Mouse (Mus musculus): Measurements from ENCODE around the gene Osr1.

Gene Osr1

DNA sequence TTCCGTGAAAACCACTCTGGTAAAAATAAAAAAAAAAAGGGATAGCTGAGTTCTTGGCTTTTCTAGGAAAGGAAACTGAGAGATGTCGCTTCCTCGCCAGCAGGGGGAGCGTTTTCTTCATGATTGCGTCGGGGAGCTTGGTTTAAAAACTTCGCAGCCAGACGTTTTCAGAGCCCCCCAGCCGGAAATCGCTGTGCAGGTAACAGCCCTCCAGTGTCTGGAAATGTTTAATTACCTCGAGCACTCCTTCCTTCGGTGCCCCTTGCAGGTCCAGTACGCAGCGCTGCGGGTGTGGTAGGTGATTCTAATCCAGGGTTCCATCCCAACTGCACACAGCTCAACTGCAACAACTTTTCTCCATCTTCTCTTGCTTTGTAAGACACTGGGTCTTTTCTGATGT is at the start of gene Osr1:
Gene Osr1, plus strand, starts transcription at position 146 of the 400 bp plus-strand sequence.
- in situ Hi-C loops (cut with MboI; ENCODE audit: low sequenced_read_pairs): loop anchor here (25.0 kb wide), 1 partner anchor 867 kb away; no protein-coding TSS in a partner anchor

DNA sequence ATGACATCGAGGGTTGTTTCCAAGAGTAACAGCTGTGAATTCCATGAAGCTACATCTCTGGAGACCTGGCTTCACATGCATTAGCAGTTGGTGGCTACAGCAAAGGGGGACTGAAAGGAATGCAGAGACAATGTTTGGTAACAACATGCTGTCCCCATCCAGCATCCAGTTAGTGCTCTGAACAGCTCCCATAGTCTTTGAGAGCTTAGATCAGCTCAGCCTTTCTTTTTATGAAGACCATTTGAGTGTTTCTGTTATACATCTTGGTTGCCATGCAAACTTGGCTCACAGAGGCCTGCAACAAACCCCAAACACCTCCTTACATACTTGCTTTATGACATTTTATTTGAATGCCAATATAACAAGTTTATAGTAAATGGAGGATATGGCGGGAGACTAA is 19.6 kb upstream of the Osr1 start:
- in situ Hi-C loops (cut with MboI; ENCODE audit: low sequenced_read_pairs): loop anchor here (25.0 kb wide), 1 partner anchor 887 kb away; no protein-coding TSS in a partner anchor

DNA sequence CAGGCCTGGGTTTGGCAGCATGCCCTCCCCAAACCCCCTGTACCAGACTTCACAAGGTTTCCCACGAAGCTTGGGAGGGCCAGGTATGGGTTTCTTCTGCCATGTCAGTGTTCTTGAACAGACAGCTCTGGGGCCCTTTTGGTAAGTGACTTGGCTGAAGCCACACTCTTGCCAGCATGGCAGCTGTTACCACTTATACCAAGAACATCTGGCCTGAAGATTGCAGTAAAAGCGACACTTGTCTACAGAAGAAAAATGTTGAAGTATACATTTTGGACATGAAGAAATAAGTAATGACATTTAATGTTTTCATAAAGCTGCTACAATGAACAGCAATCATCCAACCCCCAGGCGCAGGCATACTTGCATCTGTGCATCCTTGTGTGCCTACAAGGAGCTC is 5.0 kb upstream of the Osr1 start:
- in situ Hi-C loops (cut with MboI; ENCODE audit: low sequenced_read_pairs): loop anchor here (25.0 kb wide), 1 partner anchor 872 kb away; no protein-coding TSS in a partner anchor

DNA sequence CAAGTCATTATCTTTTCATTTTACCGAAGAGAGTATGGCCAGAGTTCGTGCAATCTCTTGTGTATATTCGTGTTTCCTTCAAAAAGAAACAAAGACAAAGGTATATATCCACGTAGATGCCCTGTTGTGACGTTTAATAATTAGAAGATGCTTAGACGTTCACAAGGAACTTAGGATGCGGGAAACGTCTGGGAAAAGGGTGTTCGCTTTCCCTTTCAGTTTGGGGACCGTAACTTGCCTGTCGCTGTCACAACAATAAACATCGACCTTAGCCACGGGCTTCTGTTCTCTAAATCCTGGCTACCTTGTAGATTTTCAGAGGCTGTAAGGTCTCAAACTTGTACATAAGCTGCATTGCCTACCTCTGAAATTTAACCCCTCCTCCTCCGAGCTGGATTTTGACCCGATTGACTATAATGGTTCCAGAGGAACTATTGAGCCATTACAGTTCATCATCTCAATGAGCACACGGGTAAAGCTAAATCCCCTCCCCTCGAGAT is 630 bp downstream of the Osr1 start:
- in situ Hi-C loops (cut with MboI; ENCODE audit: low sequenced_read_pairs): loop anchor here (25.0 kb wide), 1 partner anchor 867 kb away; no protein-coding TSS in a partner anchor

DNA sequence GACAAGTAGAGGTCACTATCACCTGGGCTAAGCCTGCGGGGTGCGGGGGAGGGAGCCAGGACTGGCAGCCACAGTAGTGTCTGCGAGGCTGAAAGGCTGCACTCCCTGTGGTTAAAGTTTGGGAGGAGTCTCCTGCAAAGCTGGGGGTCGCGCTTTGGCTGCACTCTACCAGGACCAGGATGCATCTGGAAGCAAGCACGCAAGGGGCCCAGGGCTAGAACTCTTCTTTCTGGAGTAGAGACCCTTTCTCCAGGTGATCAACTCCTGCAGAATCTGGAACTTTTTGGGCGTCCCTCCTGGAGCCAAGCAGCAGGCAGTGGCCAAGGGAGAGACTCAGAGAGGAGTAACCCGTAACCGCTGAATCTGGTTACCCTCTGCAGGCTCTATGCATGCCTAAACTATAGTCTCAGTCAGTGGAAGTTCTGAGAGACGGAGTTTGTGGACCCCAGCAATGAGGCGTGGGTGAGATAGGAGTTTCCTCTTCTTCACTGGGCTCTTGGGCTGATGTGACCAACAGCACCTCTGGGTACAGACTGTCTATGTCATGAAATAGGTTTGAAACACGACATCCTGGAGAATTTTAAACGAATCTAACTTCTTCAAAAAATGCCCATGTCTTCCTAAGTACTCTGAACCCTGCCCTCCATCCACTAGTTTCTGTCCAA is 1.5 kb downstream of the Osr1 start:
- in situ Hi-C loops (cut with MboI; ENCODE audit: low sequenced_read_pairs): loop anchor here (25.0 kb wide), 1 partner anchor 866 kb away; no protein-coding TSS in a partner anchor

DNA sequence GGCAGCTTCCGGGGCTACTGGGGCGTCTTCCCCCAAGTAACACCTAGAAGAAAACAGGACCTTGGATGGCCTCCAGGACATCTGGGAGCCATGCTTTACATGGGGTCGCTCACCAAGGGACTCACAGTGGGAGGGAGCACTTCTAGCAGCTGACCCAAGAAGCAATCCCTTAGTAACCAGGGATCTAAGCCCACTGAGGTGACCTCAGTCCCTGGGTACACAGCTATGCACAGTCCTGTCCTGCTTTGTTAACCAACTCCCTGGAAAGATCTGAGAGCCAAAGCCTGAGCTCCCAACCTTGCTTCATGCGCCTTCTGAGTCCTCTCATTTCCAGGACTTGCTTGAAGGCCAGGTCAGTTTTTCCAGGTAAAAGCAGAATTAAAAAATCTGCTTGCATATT is 2.1 kb downstream of the Osr1 start:
- in situ Hi-C loops (cut with MboI; ENCODE audit: low sequenced_read_pairs): loop anchor here (25.0 kb wide), 1 partner anchor 865 kb away; no protein-coding TSS in a partner anchor

DNA sequence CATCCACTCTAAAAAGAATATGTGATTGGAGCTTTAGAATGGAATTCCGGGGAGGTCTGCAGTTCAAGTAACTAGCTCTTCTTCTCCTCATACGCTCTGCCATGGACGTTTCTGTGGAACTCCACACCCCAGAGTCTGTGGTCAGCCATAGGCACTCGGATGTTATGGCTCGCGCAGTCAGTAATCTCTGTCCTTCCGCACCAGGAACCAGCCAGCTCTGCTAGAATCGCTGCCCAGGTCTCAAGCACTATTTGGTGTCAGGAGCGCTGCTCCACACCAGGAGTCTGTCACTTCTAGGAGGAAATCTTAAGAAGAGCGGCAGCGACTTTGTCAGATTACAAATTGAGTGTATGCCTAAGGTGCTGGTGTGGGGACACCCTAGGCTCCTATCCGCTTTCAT is 3.8 kb downstream of the Osr1 start:
- in situ Hi-C loops (cut with MboI; ENCODE audit: low sequenced_read_pairs): loop anchor here (25.0 kb wide), 1 partner anchor 864 kb away; no protein-coding TSS in a partner anchor

DNA sequence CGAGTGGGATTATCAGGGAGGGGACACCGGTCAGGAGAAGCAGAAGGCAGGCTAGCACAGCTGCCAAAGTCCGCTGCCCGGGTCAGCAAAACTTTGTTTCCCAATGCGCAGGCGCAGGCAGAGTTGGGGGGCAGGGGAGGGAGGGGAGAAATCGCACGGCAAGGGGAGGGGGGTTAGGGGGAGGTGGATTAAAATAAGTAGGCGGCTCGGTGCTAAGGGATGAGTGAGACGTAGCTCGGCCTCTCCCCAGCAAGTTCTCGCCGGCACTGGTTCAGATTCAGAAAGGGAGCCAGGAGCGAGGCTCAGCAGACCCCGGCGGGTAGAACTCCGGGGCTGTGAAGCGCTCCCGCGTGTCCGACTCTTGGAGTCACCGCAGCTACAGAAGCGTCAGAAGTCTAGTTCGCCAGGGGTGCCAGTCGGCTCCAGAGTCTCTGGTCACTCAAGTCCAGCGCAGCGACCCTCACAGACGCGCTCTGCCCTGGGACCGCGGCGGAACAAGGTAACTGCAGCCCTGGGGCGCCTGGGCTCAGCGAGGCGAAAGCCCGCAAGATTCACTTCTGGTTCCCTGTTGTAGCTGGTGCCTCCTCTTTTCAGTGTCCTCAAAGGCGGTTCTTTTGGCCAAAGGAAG is 4.4 kb downstream of the Osr1 start:
- in situ Hi-C loops (cut with MboI; ENCODE audit: low sequenced_read_pairs): loop anchor here (25.0 kb wide), 1 partner anchor 863 kb away; no protein-coding TSS in a partner anchor

DNA sequence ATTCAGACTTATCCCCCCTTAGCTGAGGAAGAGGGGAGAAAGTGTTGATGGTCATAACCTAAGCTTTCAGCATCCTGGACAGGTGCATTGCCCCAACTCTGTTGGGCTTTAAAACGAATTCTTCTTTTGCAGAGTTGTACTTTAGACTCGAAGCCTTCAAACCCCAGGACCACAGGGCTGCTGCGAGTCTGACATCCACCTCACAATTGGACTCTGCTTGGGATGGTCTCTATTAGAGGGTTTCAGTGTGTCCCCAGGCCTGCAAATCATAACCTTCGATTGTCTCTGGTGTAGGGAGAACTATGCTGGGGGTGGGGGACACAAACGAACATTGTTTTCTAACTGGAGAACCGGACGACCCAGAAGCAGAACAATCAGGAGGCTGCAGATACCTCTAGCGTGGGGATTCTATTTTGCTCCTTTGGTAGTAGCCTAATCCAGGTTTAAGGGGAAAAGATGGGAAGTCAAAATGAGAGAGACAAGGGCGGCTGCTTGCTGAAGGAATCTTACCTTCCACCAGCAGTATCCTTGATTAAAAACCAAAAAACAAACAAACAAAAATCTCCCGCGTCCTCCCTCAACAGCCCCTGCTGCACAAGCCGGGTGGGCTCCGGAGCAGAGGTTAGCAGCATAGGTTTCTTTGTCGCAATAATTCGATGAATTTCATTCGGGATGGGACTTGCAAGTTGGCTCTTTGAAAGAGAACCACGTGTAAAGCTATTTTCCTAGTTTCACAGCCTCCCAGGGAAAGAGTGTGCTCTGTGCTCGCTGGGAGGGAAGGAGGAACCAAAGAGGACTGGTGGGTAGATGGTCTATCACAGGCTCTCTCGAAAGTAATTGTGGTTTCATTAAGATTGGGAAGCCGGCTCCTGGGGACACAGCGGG is 5.5 kb downstream of the Osr1 start:
- in situ Hi-C loops (cut with MboI; ENCODE audit: low sequenced_read_pairs): no loop called here

DNA sequence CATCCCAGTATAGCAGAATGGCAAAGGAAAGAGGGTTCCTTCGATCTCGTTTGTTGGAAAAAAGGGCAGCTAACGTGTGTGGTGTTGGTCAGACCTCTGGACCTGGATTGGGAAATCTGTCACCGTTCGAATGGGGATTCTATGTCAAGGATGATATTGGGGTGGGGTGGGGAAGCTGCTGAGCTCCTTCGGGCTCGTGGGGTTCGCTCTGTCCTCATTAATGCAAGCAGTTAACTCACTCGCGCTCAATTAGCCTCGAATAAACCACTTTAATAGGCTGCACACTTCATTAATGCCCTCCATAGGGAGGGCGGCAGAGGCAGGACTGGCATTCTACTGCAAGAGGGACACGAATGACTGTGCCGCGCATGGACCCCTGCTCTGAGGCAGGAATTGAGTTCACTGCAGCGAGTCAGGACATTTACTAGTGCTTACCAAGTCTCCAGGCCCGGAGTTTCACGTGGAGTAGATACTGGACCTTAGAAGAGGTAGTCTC is 6.2 kb downstream of the Osr1 start:
- in situ Hi-C loops (cut with MboI; ENCODE audit: low sequenced_read_pairs): no loop called here

DNA sequence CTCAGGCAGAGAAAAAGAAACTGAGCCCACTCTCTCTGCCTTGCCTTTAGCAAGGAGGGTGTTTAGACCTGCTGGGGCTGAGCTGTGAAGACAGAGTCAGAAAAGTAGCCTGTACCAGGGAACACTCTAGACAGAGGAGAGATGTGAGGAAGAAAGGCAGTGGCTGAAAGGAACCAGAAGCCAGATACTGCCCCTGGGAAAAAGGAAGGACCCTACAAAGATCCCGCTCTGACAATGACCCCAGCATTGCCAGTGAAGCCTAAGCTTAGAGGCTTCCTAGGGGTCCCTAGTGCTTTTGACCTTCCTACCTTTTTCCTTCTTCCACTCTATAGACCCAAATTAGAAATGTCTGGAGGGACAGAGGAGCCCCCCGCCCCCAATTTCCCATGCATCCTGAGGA is 7.7 kb downstream of the Osr1 start:
- in situ Hi-C loops (cut with MboI; ENCODE audit: low sequenced_read_pairs): no loop called here

DNA sequence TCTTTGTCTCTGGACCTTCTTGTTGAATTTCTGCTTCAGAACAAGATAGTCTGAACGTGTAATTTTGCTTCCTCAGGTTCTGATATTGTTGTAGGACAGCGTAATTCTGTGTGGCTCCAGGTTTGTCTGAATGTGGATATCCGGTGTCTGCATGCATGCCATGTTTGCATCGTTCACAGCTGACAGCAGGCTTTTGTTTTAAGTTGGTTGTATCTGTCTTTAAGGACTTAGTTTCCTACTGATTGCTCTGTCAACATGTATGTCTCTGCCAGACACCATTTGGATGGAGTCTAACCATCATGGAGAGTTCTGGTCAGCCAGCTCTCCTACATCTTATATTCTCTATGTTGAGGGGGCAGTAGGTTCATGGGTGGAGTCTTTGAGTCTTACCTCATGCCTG is 8.7 kb downstream of the Osr1 start:
- in situ Hi-C loops (cut with MboI; ENCODE audit: low sequenced_read_pairs): no loop called here

DNA sequence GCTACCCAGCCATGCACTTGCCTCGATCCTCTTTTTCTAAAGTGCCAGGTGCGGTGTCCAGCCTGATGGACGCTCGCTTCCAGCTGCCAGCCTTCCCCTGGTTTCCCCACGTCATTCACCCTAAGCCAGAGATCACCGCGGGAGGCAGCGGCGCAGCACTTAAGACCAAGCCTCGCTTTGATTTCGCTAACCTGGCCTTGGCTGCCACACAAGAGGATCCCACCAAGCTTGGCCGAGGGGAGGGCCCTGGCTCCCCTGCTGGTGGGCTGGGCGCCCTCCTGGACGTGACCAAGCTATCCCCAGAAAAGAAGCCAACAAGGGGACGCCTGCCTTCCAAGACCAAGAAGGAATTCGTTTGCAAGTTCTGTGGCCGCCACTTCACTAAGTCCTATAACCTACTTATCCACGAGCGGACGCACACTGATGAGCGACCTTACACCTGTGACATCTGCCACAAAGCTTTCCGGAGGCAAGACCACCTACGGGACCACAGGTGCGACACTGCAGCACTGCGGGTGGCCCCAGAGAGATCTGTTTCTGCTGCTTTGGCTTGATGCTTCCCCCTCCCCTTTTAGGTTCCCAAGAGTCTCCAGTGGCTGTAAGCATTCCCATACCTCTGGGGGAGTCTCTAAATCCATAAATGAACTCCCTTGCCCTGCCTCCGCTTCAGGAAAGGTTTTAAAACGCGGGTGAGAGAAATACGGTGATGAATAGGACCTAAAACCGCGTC is 9.6 kb downstream of the Osr1 start:
- in situ Hi-C loops (cut with MboI; ENCODE audit: low sequenced_read_pairs): no loop called here

DNA sequence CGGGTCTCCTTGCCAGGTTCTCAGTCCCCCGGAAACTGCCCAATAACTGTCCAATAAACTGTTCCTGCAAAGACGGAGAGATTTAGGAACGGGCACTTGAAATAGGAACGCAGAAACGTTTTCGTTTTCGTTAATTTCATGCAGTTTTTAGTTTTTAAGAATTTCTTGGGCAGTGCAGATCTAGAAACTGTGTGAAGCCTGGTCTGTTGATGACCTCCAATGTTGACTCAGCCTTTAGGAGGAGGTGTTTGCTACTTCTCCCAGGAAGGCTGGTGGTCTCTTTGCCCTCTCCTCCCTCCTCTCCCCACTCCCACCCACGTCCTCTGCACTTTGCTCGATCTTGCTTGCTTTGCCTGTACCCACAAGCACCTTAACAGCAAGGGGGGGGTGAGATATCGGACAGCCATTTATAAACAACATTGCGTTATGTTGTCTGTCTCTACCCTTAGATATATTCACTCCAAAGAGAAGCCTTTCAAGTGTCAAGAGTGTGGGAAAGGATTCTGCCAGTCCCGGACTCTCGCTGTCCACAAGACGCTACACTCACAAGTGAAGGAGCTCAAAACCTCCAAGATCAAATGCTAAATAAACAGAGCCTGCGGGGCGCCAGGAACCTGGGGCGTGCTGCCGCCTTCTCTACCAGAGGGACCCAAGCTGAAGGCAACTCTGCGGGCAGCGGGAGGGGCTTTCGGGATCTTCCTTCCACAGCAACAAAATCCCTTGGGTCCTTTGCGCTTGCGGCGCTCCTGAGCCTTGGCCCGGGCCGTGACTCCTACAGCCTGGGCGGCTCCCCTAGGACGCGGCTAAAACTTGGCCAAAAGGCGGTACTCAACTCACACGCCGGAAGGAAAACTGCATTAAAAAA is 10.4 kb downstream of the Osr1 start:
- in situ Hi-C loops (cut with MboI; ENCODE audit: low sequenced_read_pairs): no loop called here

DNA sequence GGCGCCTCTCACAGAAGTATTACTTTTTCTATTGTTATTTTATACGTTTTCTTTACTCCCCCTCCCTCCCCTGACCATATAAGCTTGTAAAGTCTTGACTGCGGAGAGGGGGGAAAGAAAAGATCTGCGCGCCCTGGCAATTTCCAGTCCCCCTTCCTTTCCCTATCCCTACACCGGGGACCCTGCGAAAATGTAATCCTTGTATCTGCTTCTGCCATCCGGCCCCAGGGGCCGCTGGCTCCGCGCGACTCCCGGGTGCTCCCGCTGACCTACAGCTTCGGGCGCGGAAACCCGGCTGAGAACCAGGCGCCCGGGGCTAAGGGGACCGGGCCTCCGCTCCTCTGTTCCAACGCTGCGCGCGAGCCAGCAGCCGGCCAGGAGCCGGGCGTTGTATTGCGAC is 11.1 kb downstream of the Osr1 start:
- in situ Hi-C loops (cut with MboI; ENCODE audit: low sequenced_read_pairs): no loop called here

DNA sequence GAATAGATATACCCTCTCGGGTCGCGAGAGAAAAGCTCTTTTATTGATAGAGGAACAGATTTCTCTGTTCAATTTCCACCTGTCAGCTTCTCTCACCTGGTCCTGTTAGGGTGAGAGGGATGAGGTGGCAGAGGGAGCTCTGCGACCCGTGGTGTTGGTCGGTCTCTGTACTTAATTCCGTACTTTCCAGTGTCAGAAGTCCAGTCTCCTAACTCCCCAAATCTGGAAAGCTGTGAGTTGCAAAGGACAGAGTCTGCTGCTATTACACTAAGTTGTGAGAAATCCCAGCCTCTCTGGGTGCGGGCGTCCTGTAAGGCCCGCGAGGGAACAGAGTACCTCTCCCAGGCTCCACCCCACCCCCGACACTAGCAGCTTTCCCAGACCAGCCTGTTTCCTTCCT is 11.6 kb downstream of the Osr1 start:
- in situ Hi-C loops (cut with MboI; ENCODE audit: low sequenced_read_pairs): no loop called here

DNA sequence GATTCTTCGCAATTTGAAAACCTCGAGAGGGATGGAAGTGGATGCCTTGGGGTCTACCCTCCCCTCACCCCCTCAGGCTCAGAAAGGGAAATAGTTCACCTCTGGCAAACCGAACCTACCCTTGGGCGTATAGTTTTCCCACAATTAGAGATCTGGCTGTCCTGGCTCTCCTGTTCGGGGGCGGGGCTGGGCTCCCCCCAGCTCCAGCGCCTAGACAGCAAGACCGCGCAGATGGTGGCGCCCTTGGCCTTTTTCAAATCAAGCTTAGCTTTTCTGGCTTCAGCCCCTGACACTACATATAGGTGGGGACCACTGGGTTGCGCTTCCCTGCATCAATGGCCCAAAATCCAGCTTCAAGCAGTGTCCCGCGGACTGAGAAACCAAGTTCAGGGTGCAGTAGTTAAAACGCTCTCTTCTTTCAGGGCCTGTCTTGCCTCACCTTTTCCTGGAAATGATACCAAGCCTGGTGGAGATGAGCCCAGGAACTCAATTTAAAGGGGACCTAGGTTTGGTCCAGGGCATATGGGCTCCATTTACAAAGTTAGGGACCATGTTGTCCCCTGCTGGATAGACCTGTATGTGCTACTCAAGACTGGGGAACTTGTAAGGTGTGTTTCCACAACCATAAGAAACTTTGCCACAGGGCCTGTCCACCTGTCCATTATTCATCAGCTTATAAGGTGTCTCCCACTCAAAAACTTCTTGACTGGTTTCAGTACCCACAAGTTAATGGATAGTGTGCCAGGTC is 12.5 kb downstream of the Osr1 start:
- in situ Hi-C loops (cut with MboI; ENCODE audit: low sequenced_read_pairs): no loop called here

DNA sequence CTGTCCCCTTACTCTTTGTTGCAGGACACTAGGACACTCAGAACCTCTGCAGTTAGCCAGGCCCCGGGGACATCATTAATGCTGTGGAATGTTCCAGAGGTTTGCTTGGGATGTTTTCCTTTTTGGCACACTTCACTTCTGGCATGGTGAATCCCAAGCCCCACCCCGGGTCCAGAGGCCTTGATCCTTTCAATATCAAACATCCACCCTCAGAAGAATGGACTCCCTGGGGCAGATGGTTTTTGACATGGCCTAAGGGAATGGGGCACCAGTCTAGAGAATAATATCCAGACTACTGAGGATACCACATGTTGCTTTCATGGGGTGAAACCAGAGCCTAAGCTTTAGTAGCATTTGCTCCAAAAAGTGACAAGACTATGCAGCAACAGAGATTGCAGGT is 13.5 kb downstream of the Osr1 start:
- in situ Hi-C loops (cut with MboI; ENCODE audit: low sequenced_read_pairs): no loop called here

Data from CH12F3 (cell line).